Comparison of ENCODE assay signal across 16 mouse cellular contexts in genomic region chr1:23934669-23935407, GRCm38 (mm10). TPM values are rescaled to one million over a fixed set of nuclear protein-coding genes. Genes with fewer than 3 reads are reported as not detected.
DNase-seq lines count a peak whose midpoint lies in the region; ATAC-seq lines count a peak whose summit lies in the region.
"Had no signal": no experiment of that assay in that cellular context is flagged by ENCODE, and none has a peak within 500 bp of the region (broad histone marks: within the 10 kb centered on the region; RNA-seq: fewer than 3 reads in every experiment).

No protein-coding gene starts in this region.

- H3K4me3 ChIP-seq in embryonic facial prominence, embryonic 14.5 days (ENCODE audit: low read depth, low read length), result no peak overlapping the region
- H3K4me3 ChIP-seq in embryonic facial prominence, embryonic 10.5 days, result no peak overlapping the region
- H3K4me3 ChIP-seq in lung, embryonic 16.5 days (ENCODE audit: low read length), result no peak overlapping the region
- no peak overlapping the region for H3K4me3 ChIP-seq in limb, embryonic 13.5 days
- H3K4me3 ChIP-seq: embryonic facial prominence, embryonic 15.5 days; heart, embryonic 15.5 days; hindbrain, embryonic 15.5 days; neural tube, embryonic 15.5 days had no signal

- H3K36me3 ChIP-seq in embryonic facial prominence, embryonic 14.5 days (ENCODE audit: control insufficient read depth, insufficient read depth, low read length), result no peaks in the 10 kb centered on the region
- no peaks in the 10 kb centered on the region for H3K36me3 ChIP-seq in embryonic facial prominence, embryonic 10.5 days (replicated peaks)
- H3K36me3 ChIP-seq in lung, embryonic 16.5 days (ENCODE audit: control insufficient read depth, insufficient read depth, low read length), result no peaks in the 10 kb centered on the region
- H3K36me3 ChIP-seq in limb, embryonic 13.5 days, result no peaks in the 10 kb centered on the region
- H3K36me3 ChIP-seq: embryonic facial prominence, embryonic 15.5 days; heart, embryonic 15.5 days; hindbrain, embryonic 15.5 days; neural tube, embryonic 15.5 days had no signal

- peak; percentile 29 for DNase-seq in embryonic facial prominence, embryonic 14.5 days (ENCODE audit: low spot score)
- DNase-seq in embryonic facial prominence, embryonic 10.5 days (ENCODE audit: low spot score), result no peak
- no peak for DNase-seq in lung, postnatal 14 days
- peak; percentile 44 to 57 for DNase-seq in right cerebral cortex, postnatal 36 days (ENCODE audit: low spot score in 2 of 2)
- DNase-seq in cerebellum, adult 11-12 months, result no peak
- no peak for DNase-seq in liver
- DNase-seq: cerebellum, postnatal 25 days; gastrocnemius, postnatal 25 days; lung, adult 18-20 months; thymus, adult 2 months had no signal

- H3K27me3 ChIP-seq in embryonic facial prominence, embryonic 14.5 days (replicated peaks; ENCODE audit: control insufficient read depth, insufficient read depth, low read length), result no peaks in the 10 kb centered on the region
- H3K27me3 ChIP-seq in embryonic facial prominence, embryonic 10.5 days (replicated peaks; ENCODE audit: low read depth, poor library complexity, severe bottlenecking), result no peaks in the 10 kb centered on the region
- no peaks in the 10 kb centered on the region for H3K27me3 ChIP-seq in lung, embryonic 16.5 days (ENCODE audit: control insufficient read depth, insufficient read depth, low read depth, low read length)
- no peaks in the 10 kb centered on the region for H3K27me3 ChIP-seq in limb, embryonic 13.5 days
- H3K27me3 ChIP-seq: embryonic facial prominence, embryonic 15.5 days; heart, embryonic 15.5 days; hindbrain, embryonic 15.5 days; neural tube, embryonic 15.5 days had no signal

- H3K9ac ChIP-seq in embryonic facial prominence, embryonic 14.5 days (ENCODE audit: low read depth, low read length), result no peak overlapping the region
- H3K9ac ChIP-seq in lung, embryonic 16.5 days (ENCODE audit: low read length), result no peak overlapping the region
- H3K9ac ChIP-seq in limb, embryonic 13.5 days, result no peak overlapping the region
- H3K9ac ChIP-seq: embryonic facial prominence, embryonic 15.5 days; heart, embryonic 15.5 days; hindbrain, embryonic 15.5 days; neural tube, embryonic 15.5 days had no signal

- 50% methylated on average over 8 of the region's 8 CpGs for WGBS in embryonic facial prominence, embryonic 14.5 days
- 53% methylated on average over 8 of the region's 8 CpGs for WGBS in embryonic facial prominence, embryonic 10.5 days
- WGBS in lung, embryonic 16.5 days, result 43% methylated on average over 8 of the region's 8 CpGs
- 46% methylated on average over 8 of the region's 8 CpGs for WGBS in limb, embryonic 13.5 days

- H3K27ac ChIP-seq in embryonic facial prominence, embryonic 14.5 days (replicated peaks; ENCODE audit: low read depth, low read length), result no peak overlapping the region
- H3K27ac ChIP-seq in embryonic facial prominence, embryonic 10.5 days (replicated peaks), result no peak overlapping the region
- no peak overlapping the region for H3K27ac ChIP-seq in lung, embryonic 16.5 days (ENCODE audit: low read length)
- no peak overlapping the region for H3K27ac ChIP-seq in limb, embryonic 13.5 days
- H3K27ac ChIP-seq: embryonic facial prominence, embryonic 15.5 days; heart, embryonic 15.5 days; hindbrain, embryonic 15.5 days; neural tube, embryonic 15.5 days had no signal

- 0 out of 2 replicates have a peak, but pooled peaks have one; percentile 33 for ATAC-seq in embryonic facial prominence, embryonic 14.5 days (ENCODE audit: low read depth)
- ATAC-seq in lung, embryonic 16.5 days (ENCODE audit: low read depth), result no peak
- no peak for ATAC-seq in limb, embryonic 13.5 days (ENCODE audit: low FRiP score, low read depth)

- H3K4me2 ChIP-seq in embryonic facial prominence, embryonic 14.5 days (ENCODE audit: low read depth, low read length), result no peak overlapping the region
- peak overlapping the region; percentile 6; the same call in 1 of the 2 replicates for H3K4me2 ChIP-seq in lung, embryonic 16.5 days (ENCODE audit: low read depth, low read length)
- H3K4me2 ChIP-seq in limb, embryonic 13.5 days (replicated peaks), result peak overlapping the region; percentile 19; the same call in 1 of the 2 replicates
- H3K4me2 ChIP-seq: embryonic facial prominence, embryonic 15.5 days; heart, embryonic 15.5 days; hindbrain, embryonic 15.5 days; neural tube, embryonic 15.5 days had no signal

- H3K9me3 ChIP-seq in embryonic facial prominence, embryonic 14.5 days (ENCODE audit: control insufficient read depth, low read length), result no peaks in the 10 kb centered on the region
- 0 out of 2 replicates have a peak, but pooled peaks cover 2% of the 10 kb centered on the region for H3K9me3 ChIP-seq in embryonic facial prominence, embryonic 10.5 days
- H3K9me3 ChIP-seq in lung, embryonic 16.5 days (ENCODE audit: control insufficient read depth, low read length), result no peaks in the 10 kb centered on the region
- H3K9me3 ChIP-seq in limb, embryonic 13.5 days, result no peaks in the 10 kb centered on the region
- H3K9me3 ChIP-seq: embryonic facial prominence, embryonic 15.5 days; heart, embryonic 15.5 days; hindbrain, embryonic 15.5 days; neural tube, embryonic 15.5 days had no signal

- no peaks in the 10 kb centered on the region for H3K4me1 ChIP-seq in embryonic facial prominence, embryonic 14.5 days (ENCODE audit: control insufficient read depth, insufficient read depth, low read length)
- H3K4me1 ChIP-seq in embryonic facial prominence, embryonic 10.5 days, result no peaks in the 10 kb centered on the region
- H3K4me1 ChIP-seq in lung, embryonic 16.5 days (replicated peaks; ENCODE audit: control insufficient read depth, insufficient read depth, low read length), result no peaks in the 10 kb centered on the region
- peaks cover 6% of the 10 kb centered on the region; the same call in 1 of the 2 replicates for H3K4me1 ChIP-seq in limb, embryonic 13.5 days
- H3K4me1 ChIP-seq: heart, embryonic 15.5 days; hindbrain, embryonic 15.5 days; neural tube, embryonic 15.5 days had no signal

RNA-seq across cellular contexts. Expression of gene Smap1, which starts 12.7 kb away (rescaled TPM):
- polyA plus RNA-seq in embryonic facial prominence, embryonic 14.5 days (2014; fragmentation: Nextera tagmentation; extraction: Ambion mirVana), result 51.8 and 55.4 TPM in 2 replicates
- polyA plus RNA-seq in embryonic facial prominence, embryonic 10.5 days (2016; fragmentation: Nextera tagmentation; extraction: Ambion mirVana), result 39.8 and 41.0 TPM in 2 replicates
- 20.6 and 24.7 TPM in 2 replicates for polyA plus RNA-seq in lung, embryonic 16.5 days (2015; fragmentation: Nextera tagmentation; extraction: Ambion mirVana)
- polyA plus RNA-seq in limb, embryonic 13.5 days (2015; fragmentation: Nextera tagmentation; extraction: Ambion mirVana), result 45.1 and 51.1 TPM in 2 replicates

Comparison
In these comparisons a context has a peak if more than half of its experiments do, and no peak if none do; other contexts are left out.
1. DNase-seq: peak in embryonic facial prominence, embryonic 14.5 days (single experiment) and right cerebral cortex, postnatal 36 days (2 of 2); none in embryonic facial prominence, embryonic 10.5 days (single experiment), lung, postnatal 14 days (single experiment), cerebellum, adult 11-12 months (single experiment) and liver (single experiment).